Mouse (Mus musculus): ENCODE measurements around the gene Mfsd12.

DNA sequence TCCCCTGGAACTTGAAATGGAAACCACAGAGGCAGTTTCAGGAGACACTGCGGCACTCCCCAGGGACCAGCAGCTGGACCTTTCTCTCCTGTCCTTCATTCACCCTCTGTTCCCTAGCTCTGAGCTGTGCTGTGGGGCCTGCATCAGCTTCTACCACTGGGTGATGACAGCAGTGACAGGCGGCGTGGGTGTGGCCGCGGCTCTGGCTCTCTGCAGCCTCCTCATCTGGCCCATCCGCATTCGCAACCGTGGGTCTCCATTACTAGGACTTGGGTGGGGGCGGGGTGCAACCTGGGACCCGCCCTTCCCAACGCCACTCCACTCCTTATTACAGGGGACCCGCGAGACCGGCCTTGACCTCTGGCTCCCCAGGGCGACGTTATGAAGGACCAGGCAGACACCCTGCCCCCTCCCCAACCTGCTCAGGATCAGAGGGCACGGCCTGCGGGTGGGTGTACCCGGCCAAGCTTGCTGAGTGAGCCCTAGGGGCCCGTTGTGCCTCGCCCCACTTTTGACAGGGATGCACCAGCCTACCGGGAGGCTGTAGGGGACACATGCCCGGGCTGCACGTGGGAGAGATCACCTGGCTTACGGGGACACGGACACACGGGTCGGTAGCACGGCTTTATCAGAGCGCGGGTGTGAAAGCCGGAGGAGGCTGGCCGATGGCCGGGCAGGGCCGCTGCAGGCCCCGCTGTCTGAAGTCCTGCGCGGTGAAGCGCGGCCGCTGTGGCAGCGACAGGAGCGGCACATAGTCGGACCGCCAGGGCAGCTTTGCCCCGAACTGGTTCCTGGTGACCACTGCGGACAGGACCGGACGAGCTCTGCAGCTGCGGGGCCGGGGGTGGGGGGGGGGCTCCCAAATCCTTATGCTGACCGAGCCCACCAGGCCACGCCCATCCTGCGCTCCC lies 6.4 kb downstream of the Mfsd12 start:
- TF ChIP-seq POLR2A (IDR thresholded peaks at IDR 0.05; ENCODE audit: insufficient read length, low read depth) (peak; percentile 20), TCF12 (IDR thresholded peaks at IDR 0.05; ENCODE audit: insufficient read depth, poor library complexity, severe bottlenecking) (no peak), USF1 (IDR thresholded peaks at IDR 0.05; ENCODE audit: low read depth) (no peak), MYOD1 (IDR thresholded peaks at IDR 0.05; ENCODE audit: control insufficient read depth in 1 of 3, insufficient read length in 2 of 3, low read depth in 2 of 3) (no peak), POLR2AphosphoS2 (IDR thresholded peaks at IDR 0.05; ENCODE audit: insufficient read length, low read depth) (no peak), MAX (IDR thresholded peaks at IDR 0.05; ENCODE audit: low read depth) (no peak), E2F4 (IDR thresholded peaks at IDR 0.05; ENCODE audit: insufficient read depth) (no peak)
